Mouse (Mus musculus): ENCODE data around the gene Phactr2.

Phactr2 gene

GRCm38 (mm10) chr10:13270270-13270669, 203.9 kb downstream of the Phactr2 start:
- DNase-seq = no peak

- DNase-seq = no peak
Measured at GRCm38 (mm10) chr10:13259251-13259650, 215.0 kb downstream of the Phactr2 start.

DNA sequence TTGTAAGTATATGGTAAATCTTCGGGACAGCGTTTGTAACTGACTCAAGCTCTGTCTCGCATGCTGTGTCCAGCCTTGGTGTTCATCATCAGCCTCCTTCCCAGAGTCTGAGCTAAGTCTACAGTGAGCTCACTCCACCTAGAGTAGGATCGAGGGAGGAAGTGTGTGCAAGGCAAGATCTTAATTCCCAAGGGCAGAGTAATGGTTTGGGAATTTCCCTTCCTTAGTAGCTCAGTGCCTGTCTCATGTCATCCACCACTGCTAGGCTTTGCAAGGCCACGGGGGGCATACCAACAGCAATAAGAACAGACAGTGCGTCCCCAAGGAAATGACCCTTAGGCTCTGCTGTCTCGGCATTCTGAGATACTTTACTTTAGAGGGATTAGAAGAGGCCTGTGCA, 218.0 kb downstream of the Phactr2 start:
- DNase-seq = peak; percentile 43

- no peak for DNase-seq
Measured at GRCm38 (mm10) chr10:13250280-13250679, 223.9 kb downstream of the Phactr2 start.

DNA sequence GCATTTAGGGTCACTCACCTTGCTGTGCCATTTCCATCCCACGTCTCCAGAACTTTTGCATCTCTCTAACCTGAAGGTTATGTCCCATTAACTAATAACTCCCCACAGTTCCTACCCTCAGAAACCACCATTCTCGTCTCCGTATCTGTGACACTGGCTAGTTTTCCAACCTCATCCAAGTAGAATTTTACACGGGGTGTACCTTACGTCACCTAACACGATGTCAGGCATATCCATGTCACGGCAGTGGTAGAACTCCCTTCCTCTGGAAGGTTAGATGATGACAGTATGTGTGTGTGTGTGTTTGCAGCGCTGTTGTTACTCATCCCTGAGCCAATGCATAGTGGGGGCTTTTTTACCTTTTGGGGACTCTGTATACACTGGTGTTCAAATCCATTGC, 225.1 kb downstream of the Phactr2 start:
- DNase-seq = no peak

DNA sequence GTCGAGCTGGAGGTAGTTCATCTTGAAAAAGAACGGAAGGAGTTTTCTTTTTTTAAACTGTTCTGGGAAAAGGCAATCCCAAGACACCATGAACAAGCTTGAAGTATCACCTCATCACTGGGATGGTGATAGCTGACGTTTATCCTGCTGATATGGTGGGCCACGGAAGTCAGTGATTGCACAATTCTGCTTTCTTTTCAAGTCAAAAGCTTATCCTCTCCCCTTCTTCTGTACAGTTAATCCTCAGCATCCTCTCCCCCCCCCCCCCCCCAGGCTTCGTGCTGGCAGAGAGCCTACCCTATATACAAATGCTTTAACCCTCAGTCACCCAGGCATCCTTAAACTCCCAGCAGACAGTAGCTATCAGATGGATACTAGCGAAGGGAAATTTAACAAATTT, 228.5 kb downstream of the Phactr2 start:
- no peak for DNase-seq

- DNase-seq = no peak
Measured at GRCm38 (mm10) chr10:13244192-13244591, 230.0 kb downstream of the Phactr2 start.

DNA sequence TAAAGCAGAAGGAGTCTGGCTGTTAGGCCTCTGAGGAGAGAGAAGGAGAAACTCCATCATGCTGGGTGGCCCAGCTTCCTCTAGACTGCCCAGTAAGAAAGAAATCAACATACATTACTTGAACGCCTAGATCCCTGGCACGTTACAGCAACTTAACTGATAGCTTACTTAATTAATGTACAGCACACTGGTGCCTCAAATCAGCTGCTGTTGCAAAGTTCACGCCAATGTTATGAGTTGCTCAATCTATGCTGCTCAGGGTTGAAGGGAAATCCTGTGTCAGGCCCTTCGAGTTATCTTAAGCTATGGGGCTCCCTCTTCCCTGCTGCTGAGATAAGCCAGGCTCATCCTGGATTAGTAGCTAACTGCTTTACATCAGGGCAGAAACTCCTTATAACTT, 233.8 kb downstream of the Phactr2 start:
- DNase-seq = no peak

- DNase-seq = no peak
Measured at GRCm38 (mm10) chr10:13238188-13238587, 236.0 kb downstream of the Phactr2 start.

DNA sequence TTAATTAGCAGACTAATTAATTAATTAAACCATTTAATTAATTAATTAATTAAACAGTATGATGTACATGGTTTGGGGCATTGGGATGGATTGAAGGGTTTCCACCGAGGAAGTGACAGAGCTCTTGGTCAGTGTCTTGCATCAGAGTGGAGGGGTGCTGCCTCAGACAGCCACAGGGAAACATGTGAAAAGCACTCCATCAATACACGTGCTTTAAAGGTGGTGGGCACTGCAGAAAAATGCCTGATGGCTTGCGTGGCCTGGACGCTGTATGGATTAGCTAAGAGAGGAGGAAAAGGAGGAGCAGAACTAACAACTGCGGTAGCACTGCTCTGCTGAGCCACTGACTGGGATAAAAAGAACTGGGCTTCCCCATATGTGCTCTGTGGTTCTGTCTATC, 237.3 kb downstream of the Phactr2 start:
- no peak for DNase-seq

GRCm38 (mm10) chr10:13234503-13234902, 239.7 kb downstream of the Phactr2 start:
- no peak for DNase-seq

DNA sequence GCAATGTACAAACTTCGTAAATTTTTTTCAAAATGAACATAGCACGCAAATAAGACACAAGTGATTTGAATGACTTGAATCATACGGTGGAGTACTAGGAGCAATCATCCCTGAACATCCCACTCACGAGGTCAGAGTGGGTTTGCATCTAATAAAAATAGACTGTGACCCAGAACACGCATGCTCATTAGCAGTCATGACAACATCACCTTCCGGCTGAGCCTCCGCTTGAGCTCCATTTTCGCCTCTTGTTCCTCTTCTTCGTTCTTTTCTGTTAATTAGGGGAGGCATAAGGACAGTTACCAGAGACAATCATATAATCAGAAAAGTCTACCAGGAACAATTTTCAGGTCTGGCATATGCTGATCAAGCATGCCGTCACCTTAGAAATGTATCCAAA, 240.3 kb downstream of the Phactr2 start:
- no peak for DNase-seq

GRCm38 (mm10) chr10:13233143-13233622, 241.0 kb downstream of the Phactr2 start:
- DNase-seq = no peak

DNA sequence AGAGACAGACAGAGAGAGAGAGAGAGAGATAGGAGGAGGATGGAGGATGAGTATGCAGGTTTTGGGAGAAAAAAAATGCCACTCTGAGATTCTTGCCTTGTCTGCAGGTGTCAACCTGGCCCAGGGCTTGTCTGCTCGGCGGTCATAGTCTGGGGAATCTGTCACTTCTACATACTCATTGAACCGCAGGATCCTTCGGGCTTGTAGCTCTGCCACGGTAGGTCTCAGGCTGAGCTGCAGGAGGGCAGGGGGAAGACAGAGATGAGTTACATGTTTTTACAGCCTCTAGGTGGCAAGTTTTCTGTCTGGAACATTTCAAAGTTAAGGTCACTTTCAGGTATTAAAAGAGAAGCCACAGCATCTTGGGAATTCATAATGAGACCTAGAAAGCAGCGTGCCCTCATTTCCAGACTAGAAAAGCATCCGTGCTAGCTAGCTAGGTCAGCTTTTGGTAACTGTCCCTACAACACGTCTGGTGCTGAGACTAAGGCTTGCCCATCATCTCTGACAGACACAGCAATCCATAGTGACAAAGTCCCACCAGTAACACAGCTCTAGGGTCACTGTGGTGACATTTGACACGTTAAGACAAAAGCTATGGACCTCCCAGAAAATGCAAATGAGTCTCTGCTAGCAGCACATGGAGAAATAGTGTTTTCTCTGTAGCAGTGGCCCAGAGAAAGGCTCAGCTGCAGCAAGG, 241.6 kb downstream of the Phactr2 start:
- DNase-seq = no peak

DNA sequence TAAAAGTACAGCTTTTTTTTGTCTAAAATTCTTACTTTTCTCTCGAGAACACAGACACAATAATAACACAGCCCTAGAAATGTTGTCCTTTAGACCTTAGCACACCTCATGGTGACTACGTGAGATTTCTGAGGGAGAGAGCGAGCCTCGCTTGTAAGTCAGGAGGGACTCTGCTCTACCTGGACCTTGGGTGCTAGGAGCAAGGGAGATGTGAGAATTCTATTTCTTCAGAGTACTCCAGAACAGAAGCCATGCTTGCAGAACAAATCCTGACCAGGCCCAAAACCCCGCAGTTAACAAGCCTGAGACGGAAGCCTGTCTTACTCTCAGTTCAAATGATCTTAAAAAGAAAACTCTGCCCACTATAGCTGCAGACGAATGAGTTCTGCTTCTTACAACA, 243.5 kb downstream of the Phactr2 start:
- DNase-seq = no peak

DNA sequence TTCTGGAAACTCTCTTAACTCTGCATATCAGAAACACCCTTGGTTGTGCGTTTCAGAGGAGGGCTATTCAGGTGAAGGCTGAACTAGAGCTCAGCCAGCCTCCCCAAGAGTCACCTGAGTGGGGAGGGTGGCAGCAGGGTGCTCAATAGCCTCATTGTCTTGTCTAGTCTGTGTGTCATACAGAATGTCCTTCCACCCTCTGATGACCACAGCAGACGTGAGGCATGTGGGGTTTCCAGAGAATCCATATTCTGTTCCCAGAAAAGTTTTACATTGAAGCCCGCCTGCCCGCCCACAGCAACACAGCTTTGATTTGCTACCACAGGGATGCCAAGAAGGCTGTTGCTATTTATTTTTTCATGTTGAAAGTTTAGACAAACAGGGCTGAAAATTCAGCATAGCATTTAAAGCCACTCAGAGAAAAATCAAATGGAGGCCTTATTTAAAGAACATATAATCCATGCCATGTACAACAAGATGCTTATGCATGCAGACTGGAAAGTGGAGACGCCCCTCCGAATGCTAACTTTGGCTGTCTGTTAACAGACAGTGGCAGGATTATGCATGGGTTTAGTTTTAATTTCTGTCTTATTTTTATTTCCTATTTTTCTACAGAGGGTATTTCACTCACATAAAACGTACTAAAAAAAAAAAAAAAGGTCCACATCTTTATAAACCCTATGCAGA, 248.7 kb downstream of the Phactr2 start:
- no peak for DNase-seq

GRCm38 (mm10) chr10:13222135-13222534, 252.1 kb downstream of the Phactr2 start:
- DNase-seq = no peak

GRCm38 (mm10) chr10:13220061-13220460, 254.2 kb downstream of the Phactr2 start:
- no peak for DNase-seq

DNA sequence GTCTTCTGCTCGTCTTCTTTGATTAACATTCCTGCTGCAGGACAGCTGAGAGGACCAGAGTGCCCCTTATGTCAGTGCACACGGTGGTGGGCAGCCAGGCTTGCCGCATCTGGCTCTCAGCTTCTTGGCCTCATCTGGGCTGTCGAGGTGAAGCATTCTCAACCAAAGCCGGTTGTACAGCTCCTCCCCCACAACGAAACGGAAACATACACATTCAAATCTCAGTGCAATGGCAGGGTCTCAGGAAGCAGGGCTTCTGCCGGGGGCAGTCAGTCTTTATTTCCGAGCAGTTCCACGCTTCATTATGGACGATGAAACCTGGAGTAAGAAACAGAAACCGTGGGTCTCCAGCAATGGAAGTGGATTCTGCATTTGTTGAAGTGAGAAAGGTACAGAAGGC, 260.3 kb downstream of the Phactr2 start:
- no peak for DNase-seq

DNA sequence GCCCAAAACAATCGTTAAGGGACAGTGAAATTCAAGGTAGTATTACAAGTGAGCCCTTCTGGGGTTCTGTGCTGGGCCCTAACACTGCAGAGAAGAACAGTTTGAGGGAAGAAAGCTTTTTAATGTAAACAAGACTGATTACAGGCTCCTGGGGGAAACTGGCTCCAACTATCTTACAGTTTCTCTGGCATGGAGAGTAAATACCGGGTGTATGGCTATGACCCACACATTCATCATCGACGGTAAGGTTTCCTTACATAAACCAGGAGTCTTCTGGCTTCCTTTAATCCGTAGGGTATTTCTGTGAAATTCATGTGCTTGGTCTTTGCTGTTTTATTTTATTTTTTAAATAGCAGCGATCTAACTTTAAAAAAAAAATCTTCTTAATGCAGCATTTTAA, 261.4 kb downstream of the Phactr2 start:
- DNase-seq = no peak

DNA sequence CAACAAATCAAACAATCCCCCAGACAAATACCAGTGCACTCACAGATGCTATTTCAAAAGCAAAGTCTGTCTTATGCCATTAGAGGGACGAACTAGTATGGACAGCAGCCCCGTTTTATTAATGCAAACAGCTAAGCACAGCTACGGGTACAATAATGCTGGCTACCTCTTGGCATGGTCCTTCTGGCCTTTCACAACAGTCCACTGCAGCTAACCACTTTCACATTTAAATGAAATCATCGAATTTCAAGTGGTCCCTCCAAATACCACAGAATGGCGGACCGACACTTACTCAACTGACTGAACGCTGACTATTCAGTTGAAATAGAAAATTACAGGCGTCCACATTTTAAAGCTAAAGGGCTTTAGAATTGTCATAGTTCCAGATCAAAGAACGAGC, 261.9 kb downstream of the Phactr2 start:
- DNase-seq = no peak

DNA sequence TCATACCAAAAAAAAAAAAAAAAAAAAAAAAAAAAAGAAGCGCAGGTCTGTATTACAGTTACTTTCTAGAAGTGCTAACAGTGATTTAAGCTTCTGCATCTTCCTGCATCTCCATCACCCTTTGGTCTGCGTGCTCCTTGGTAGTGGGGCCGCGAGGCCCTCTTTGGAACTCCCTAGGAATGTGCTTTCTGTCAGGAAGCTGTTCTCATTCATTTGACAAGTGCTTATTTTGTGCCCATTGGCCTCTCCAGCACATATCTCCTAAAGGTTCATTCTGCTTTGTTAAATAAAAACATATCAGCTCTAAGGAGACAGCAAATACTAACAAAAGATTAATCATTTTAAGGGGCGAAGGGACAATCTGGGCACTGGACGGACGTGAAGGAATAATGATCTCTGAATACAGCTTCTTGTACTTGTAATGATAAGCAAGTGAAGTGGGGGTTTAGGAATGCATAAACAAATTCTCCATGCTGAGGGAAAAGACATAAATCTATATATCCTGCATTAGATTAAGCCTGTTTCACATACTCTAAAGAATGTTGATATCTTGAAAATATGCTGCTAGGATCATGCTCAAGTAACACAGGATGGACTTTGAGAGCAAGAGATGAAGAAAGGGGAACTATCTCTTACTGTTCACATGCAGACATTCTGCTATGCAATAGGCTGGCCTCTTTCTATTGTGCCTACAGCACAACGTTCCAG, 264.1 kb downstream of the Phactr2 start:
- no peak for DNase-seq

GRCm38 (mm10) chr10:13209506-13209905, 264.7 kb downstream of the Phactr2 start:
- no peak for DNase-seq

DNA sequence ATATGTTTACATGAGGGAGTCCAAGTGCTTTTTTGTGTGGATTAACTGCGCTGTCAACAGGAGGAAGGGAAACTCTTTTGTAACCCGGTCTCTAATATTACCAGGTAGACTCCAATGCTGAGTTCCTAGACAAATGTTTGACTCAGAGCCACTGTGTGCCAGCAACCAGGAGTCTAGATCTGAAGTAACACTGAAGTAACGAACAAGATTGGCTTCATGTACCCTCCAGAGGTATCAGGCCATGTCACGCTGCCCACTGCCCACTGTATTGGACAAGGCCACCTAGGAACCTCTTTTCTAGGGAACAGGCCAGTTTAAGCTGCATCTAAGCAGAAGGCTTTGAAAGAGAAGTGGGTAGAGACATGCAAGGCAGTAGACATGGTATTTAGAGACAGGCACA, 265.2 kb downstream of the Phactr2 start:
- DNase-seq = no peak

Data from lung, postnatal 10 days (tissue).